Mouse (Mus musculus) ES-Bruce4 (cell line): ENCODE data around the gene Kpna1.

Experiments
- CTCF ChIP-seq: IDR thresholded peaks from one replicate; pipeline ENCODE4 v1.8.1; 2011; ENCODE audit warnings: low read depth, low read length
- EP300 ChIP-seq: IDR thresholded peaks from 2 replicates; pipeline ENCODE4 v1.6.1; 2011; ENCODE audit warnings: low read depth, low read length; ENCODE audit not compliant: insufficient read depth
- POLR2A ChIP-seq: IDR thresholded peaks from one replicate; pipeline ENCODE4 v1.8.1; 2011; ENCODE audit warnings: low read length; ENCODE audit not compliant: insufficient read depth

GRCm38 (mm10) chr16:36053524-36054275 lies 75.2 kb downstream of the Kpna1 start:
- TF ChIP-seq POLR2A (no peak), CTCF (no peak), EP300 (no peak)
